In genomic region chr10:71349290-71349689, GRCm38 (mm10) we compare ENCODE assay signal across 10 mouse cellular contexts. TPM values are rescaled to one million over a fixed set of nuclear protein-coding genes. Genes with fewer than 3 reads are reported as not detected.
A peak's percentile ranks its signal among the peaks of the same experiment; 100 is the strongest.
DNase-seq lines count a peak whose midpoint lies in the region; ATAC-seq lines count a peak whose summit lies in the region.
"Had no signal": no experiment of that assay in that cellular context is flagged by ENCODE, and none has a peak within 500 bp of the region (broad histone marks: within the 10 kb centered on the region; RNA-seq: fewer than 3 reads in every experiment).

No protein-coding gene starts in this region.

- no peak overlapping the region for H3K27ac ChIP-seq in heart, embryonic 16.5 days (ENCODE audit: low read length)
- no peak overlapping the region for H3K27ac ChIP-seq in embryonic facial prominence, embryonic 12.5 days
- H3K27ac ChIP-seq in limb, embryonic 13.5 days: no peak overlapping the region
- H3K27ac ChIP-seq in midbrain, embryonic 16.5 days (ENCODE audit: low read length): no peak overlapping the region
- H3K27ac ChIP-seq: limb, embryonic 15.5 days had no signal

- peak overlapping the region; percentile 72; the same call in 1 of the 2 replicates for H3K4me3 ChIP-seq in heart, embryonic 16.5 days (ENCODE audit: low read length)
- no peak overlapping the region for H3K4me3 ChIP-seq in embryonic facial prominence, embryonic 12.5 days
- H3K4me3 ChIP-seq in limb, embryonic 13.5 days: peak overlapping the region; percentile 90
- peak overlapping the region; percentile 92 for H3K4me3 ChIP-seq in midbrain, embryonic 16.5 days (ENCODE audit: low read depth, low read length)

- no peaks in the 10 kb centered on the region for H3K9me3 ChIP-seq in heart, embryonic 16.5 days (replicated peaks; ENCODE audit: control insufficient read depth, low read length)
- H3K9me3 ChIP-seq in embryonic facial prominence, embryonic 12.5 days: no peaks in the 10 kb centered on the region
- H3K9me3 ChIP-seq in limb, embryonic 13.5 days: no peaks in the 10 kb centered on the region
- no peaks in the 10 kb centered on the region for H3K9me3 ChIP-seq in midbrain, embryonic 16.5 days (replicated peaks; ENCODE audit: control insufficient read depth, low read length, poor library complexity, severe bottlenecking)
- H3K9me3 ChIP-seq: limb, embryonic 15.5 days had no signal

- no peaks in the 10 kb centered on the region for H3K27me3 ChIP-seq in heart, embryonic 16.5 days (ENCODE audit: control insufficient read depth, insufficient read depth, low read length)
- no peaks in the 10 kb centered on the region for H3K27me3 ChIP-seq in embryonic facial prominence, embryonic 12.5 days
- H3K27me3 ChIP-seq in limb, embryonic 13.5 days: no peaks in the 10 kb centered on the region
- no peaks in the 10 kb centered on the region for H3K27me3 ChIP-seq in midbrain, embryonic 16.5 days (ENCODE audit: control insufficient read depth, insufficient read depth, low read depth, low read length)
- H3K27me3 ChIP-seq: limb, embryonic 15.5 days had no signal

- no peak for DNase-seq in heart, adult 8-10 months (ENCODE audit: low spot score)
- no peak for DNase-seq in right cerebral cortex, adult 2 months (ENCODE audit: low spot score in 2 of 2)
- DNase-seq in cerebellum, postnatal 4 days (ENCODE audit: low spot score in 2 of 2): no peak
- no peak for DNase-seq in cerebellum, postnatal 10 days
- DNase-seq: thymus, adult 18-20 months had no signal

- 0 out of 2 replicates have a peak, but pooled peaks cover 2% of the 10 kb centered on the region for H3K36me3 ChIP-seq in heart, embryonic 16.5 days (ENCODE audit: control insufficient read depth, insufficient read depth)
- H3K36me3 ChIP-seq in embryonic facial prominence, embryonic 12.5 days: no peaks in the 10 kb centered on the region
- no peaks in the 10 kb centered on the region; the same call in 1 of the 2 replicates for H3K36me3 ChIP-seq in limb, embryonic 13.5 days
- H3K36me3 ChIP-seq in midbrain, embryonic 16.5 days (ENCODE audit: control insufficient read depth, insufficient read depth, low read length): no peaks in the 10 kb centered on the region

- WGBS in heart, embryonic 16.5 days: 53% methylated on average over 1 of the region's 1 CpGs
- WGBS in embryonic facial prominence, embryonic 12.5 days: 90% methylated on average over 1 of the region's 1 CpGs
- WGBS in limb, embryonic 13.5 days: 90% methylated on average over 1 of the region's 1 CpGs
- WGBS in midbrain, embryonic 16.5 days: 83% methylated on average over 1 of the region's 1 CpGs

- H3K4me2 ChIP-seq in heart, embryonic 16.5 days (ENCODE audit: low read depth, low read length): peak overlapping the region; percentile 78
- peak overlapping the region; percentile 97; the same call in 1 of the 2 replicates for H3K4me2 ChIP-seq in embryonic facial prominence, embryonic 12.5 days (replicated peaks)
- H3K4me2 ChIP-seq in limb, embryonic 13.5 days (replicated peaks): peak overlapping the region; percentile 96
- peak overlapping the region; percentile 91 for H3K4me2 ChIP-seq in midbrain, embryonic 16.5 days (ENCODE audit: low read length)

- no peak overlapping the region for H3K9ac ChIP-seq in heart, embryonic 16.5 days (ENCODE audit: low read length)
- no peak overlapping the region for H3K9ac ChIP-seq in embryonic facial prominence, embryonic 12.5 days
- peak overlapping the region; percentile 91; the same call in 1 of the 2 replicates for H3K9ac ChIP-seq in limb, embryonic 13.5 days
- peak overlapping the region; percentile 80 for H3K9ac ChIP-seq in midbrain, embryonic 16.5 days (ENCODE audit: low read depth, low read length)

- H3K4me1 ChIP-seq in heart, embryonic 16.5 days (ENCODE audit: control insufficient read depth, insufficient read depth, low read length): peaks cover 14% of the 10 kb centered on the region
- H3K4me1 ChIP-seq in embryonic facial prominence, embryonic 12.5 days: peaks cover 9% of the 10 kb centered on the region; the same call in 1 of the 2 replicates
- H3K4me1 ChIP-seq in limb, embryonic 13.5 days: peaks cover 16% of the 10 kb centered on the region
- H3K4me1 ChIP-seq in midbrain, embryonic 16.5 days (ENCODE audit: control insufficient read depth, insufficient read depth, low read length): peaks cover 19% of the 10 kb centered on the region

- no peak for ATAC-seq in heart, embryonic 16.5 days (replicated peaks; ENCODE audit: extremely low read depth, insufficient read depth, low FRiP score)
- no peak for ATAC-seq in embryonic facial prominence, embryonic 12.5 days (ENCODE audit: insufficient number of reproducible peaks, insufficient read depth, low FRiP score, low TSS enrichment)
- ATAC-seq in limb, embryonic 13.5 days (ENCODE audit: low FRiP score, low read depth): no peak
- no peak for ATAC-seq in midbrain, embryonic 16.5 days

RNA-seq across cellular contexts. Expression of gene Ipmk, which starts 1.7 kb away (rescaled TPM):
- polyA plus RNA-seq in heart, embryonic 16.5 days (2015; fragmentation: Nextera tagmentation; extraction: Ambion mirVana): 7.1 and 7.6 TPM in 2 replicates
- 10 to 100 TPM; 15.1 to 20.6 (median 17.4) TPM for total RNA-seq in heart, adult 8-10 months (2022)
- 16.1 and 16.7 TPM in 2 replicates for polyA plus RNA-seq in embryonic facial prominence, embryonic 12.5 days (2016; fragmentation: Nextera tagmentation; extraction: Ambion mirVana)
- 10.2 and 11.2 TPM in 2 replicates for polyA plus RNA-seq in limb, embryonic 13.5 days (2015; fragmentation: Nextera tagmentation; extraction: Ambion mirVana)
- 16.5 and 19.3 TPM in 2 replicates for polyA plus RNA-seq in midbrain, embryonic 16.5 days (2015; fragmentation: Nextera tagmentation; extraction: Ambion mirVana)

RNA-seq across cellular contexts. Expression of gene Cisd1, which starts 4.5 kb away (rescaled TPM):
- 219 and 223 TPM in 2 replicates for polyA plus RNA-seq in heart, embryonic 16.5 days (2015; fragmentation: Nextera tagmentation; extraction: Ambion mirVana)
- 100 to 1,000 TPM; 324 to 355 (median 343) TPM for total RNA-seq in heart, adult 8-10 months (2022)
- 99.5 and 102 TPM in 2 replicates for polyA plus RNA-seq in embryonic facial prominence, embryonic 12.5 days (2016; fragmentation: Nextera tagmentation; extraction: Ambion mirVana)
- polyA plus RNA-seq in limb, embryonic 13.5 days (2015; fragmentation: Nextera tagmentation; extraction: Ambion mirVana): 86.3 and 88.0 TPM in 2 replicates
- polyA plus RNA-seq in midbrain, embryonic 16.5 days (2015; fragmentation: Nextera tagmentation; extraction: Ambion mirVana): 300 and 325 TPM in 2 replicates

Comparison
In these comparisons a context has a peak if more than half of its experiments do, and no peak if none do; other contexts are left out.
1. H3K9ac ChIP-seq: peak in limb, embryonic 13.5 days (single experiment) and midbrain, embryonic 16.5 days (single experiment); none in heart, embryonic 16.5 days (single experiment) and embryonic facial prominence, embryonic 12.5 days (single experiment).
2. Peak in every context shown above with its lines, with median percentiles within 50 percentile points of each other: H3K4me2 ChIP-seq.